Mouse (Mus musculus): Measurements from ENCODE around the gene Serp1. TPM values are rescaled to one million over a fixed set of nuclear protein-coding genes. Genes with fewer than 3 reads are reported as not detected.

Gene Serp1
- polyA plus RNA-seq, 1 experiment, result 22.3 TPM

DNA sequence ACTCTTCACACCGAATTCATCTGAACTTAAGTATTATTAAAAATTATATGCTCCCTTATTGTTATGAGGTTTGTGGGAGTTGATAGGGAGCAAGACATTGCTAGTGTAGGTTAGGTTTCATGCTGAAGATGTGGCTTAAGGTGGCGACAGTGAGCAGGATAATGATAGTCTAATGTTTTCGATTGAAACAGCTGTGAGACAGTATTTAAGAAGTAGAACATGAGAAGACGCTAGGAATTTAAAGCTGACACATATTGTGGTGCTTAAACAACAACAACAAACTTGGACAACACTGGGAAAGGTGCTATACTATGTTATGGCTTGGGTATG, 681 bp upstream of the Serp1 start:
- WGBS, result 5% methylated on average over 4 of the region's 4 CpGs
- no peak overlapping the region for H3K27ac ChIP-seq (ENCODE audit: insufficient read depth, low read length)
- TF ChIP-seq CTCF (IDR thresholded peaks at IDR 0.05; ENCODE audit: borderline replicate concordance, insufficient read depth, low read depth, low read length), result no peak
- TF ChIP-seq POLR2A (IDR thresholded peaks at IDR 0.05; ENCODE audit: borderline replicate concordance, insufficient read depth, low read length), result no peak
- H3K4me1 ChIP-seq (ENCODE audit: control insufficient read depth, insufficient read depth, low read length), result no peaks in the 10 kb centered on the region; the same call in 1 of the 2 replicates
- DNase-seq, result no peak
- H3K4me3 ChIP-seq (replicated peaks; ENCODE audit: insufficient read depth, low read depth, low read length), result peak overlapping the region; percentile 63
- no peaks in the 10 kb centered on the region for H3K27me3 ChIP-seq (ENCODE audit: control insufficient read depth, insufficient read depth, low read length)

DNA sequence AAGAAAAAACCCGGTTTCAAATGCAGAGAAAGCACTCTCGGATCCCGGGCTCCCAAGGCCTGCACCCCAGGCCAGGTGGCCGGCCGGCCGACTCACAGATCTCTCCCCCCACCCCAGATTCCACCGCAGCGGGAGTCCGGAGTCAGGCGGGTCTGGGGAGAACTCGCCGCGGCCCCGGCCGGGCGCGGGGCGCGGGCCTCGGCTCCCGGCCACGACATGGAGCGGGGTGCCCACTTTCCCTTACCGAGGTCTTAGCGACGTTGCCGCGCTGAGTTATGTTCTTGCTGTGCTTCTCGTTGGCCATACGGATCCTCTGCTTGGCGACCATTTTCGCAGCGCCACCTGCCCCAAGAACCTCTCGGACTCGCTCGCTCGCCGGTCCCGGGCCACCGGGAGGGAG, 526 bp downstream of the Serp1 start:
- no peaks in the 10 kb centered on the region for H3K27me3 ChIP-seq (ENCODE audit: control insufficient read depth, insufficient read depth, low read length)
- TF ChIP-seq POLR2A (IDR thresholded peaks at IDR 0.05; ENCODE audit: borderline replicate concordance, insufficient read depth, low read length) (no peak), CTCF (IDR thresholded peaks at IDR 0.05; ENCODE audit: borderline replicate concordance, insufficient read depth, low read depth, low read length) (no peak)
- no peak for DNase-seq
- peak overlapping the region; percentile 91 for H3K4me3 ChIP-seq (replicated peaks; ENCODE audit: insufficient read depth, low read depth, low read length)
- WGBS, result under 1% methylated on average over 40 of the region's 40 CpGs
- H3K27ac ChIP-seq (ENCODE audit: insufficient read depth, low read length), result peak overlapping the region; percentile 40
- no peaks in the 10 kb centered on the region; the same call in 1 of the 2 replicates for H3K4me1 ChIP-seq (ENCODE audit: control insufficient read depth, insufficient read depth, low read length)

DNA sequence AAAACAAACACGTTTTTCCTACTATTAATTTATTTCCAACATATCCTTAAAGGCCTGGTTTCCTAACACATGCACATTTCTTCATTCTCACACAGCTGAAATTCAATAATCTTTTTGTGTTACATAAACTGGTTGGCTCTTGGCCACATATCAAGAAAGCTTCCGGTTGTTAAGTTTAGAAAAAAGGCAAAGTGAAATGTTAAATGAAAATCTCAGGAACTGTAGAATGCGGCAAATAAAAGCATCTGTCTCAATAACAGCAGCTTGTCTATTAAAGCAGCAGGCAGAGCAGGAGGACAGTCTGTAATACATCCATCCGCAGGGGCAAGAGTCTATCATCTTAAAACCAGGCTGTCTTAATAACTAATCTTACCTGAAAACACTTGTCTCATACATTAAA, 1.4 kb downstream of the Serp1 start:
- no peak for DNase-seq
- peak overlapping the region; percentile 91 for H3K4me3 ChIP-seq (replicated peaks; ENCODE audit: insufficient read depth, low read depth, low read length)
- no peak for TF ChIP-seq POLR2A (IDR thresholded peaks at IDR 0.05; ENCODE audit: borderline replicate concordance, insufficient read depth, low read length)
- TF ChIP-seq CTCF (IDR thresholded peaks at IDR 0.05; ENCODE audit: borderline replicate concordance, insufficient read depth, low read depth, low read length), result no peak
- 35% methylated on average over 4 of the region's 4 CpGs for WGBS
- H3K27me3 ChIP-seq (ENCODE audit: control insufficient read depth, insufficient read depth, low read length), result no peaks in the 10 kb centered on the region
- H3K27ac ChIP-seq (ENCODE audit: insufficient read depth, low read length), result no peak overlapping the region
- H3K4me1 ChIP-seq (ENCODE audit: control insufficient read depth, insufficient read depth, low read length), result no peaks in the 10 kb centered on the region; the same call in 1 of the 2 replicates

DNA sequence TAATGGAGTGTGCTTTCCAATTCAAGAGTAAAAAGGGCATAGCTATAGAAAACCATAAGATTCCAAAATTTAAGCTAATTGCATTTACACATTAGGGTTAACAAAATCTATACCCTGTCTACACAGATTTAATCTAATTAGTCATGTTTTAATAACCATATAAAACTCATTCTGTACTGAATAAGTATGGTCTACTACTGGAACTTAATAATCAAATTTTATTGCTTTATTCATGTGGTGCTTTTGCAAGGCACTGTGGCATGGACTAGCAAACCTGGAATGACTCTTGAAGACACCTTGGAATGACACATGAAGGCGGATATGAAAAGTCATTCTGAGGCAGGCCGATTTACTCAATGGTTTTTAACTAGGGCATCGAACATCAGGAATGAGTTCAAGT, 2.3 kb downstream of the Serp1 start:
- no peak for TF ChIP-seq CTCF (IDR thresholded peaks at IDR 0.05; ENCODE audit: borderline replicate concordance, insufficient read depth, low read depth, low read length)
- no peak overlapping the region for H3K4me3 ChIP-seq (replicated peaks; ENCODE audit: insufficient read depth, low read depth, low read length)
- 93% methylated on average over 3 of the region's 3 CpGs for WGBS

DNA sequence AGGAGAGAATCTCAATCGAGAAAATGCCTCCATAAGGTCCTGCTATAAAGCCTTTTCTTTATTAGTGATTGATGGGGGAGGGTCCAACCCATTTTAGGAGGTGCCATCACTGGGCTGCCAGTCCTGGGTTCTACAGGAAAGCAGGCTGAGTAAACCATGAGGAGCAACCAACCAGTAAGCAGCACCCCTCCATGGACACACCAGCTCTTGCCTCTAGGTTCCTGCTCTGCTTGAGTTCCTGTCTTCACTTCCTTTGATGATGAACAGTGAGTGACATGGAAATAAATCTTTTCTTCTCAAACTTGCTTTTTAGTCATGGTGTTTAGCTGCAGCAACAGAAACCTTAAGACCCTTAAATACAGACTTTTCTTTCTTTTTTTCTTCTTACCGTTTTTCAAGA, 4.3 kb downstream of the Serp1 start:
- no peak overlapping the region for H3K4me3 ChIP-seq (replicated peaks; ENCODE audit: insufficient read depth, low read depth, low read length)
- DNase-seq, result no peak
- WGBS, result 88% methylated on average over 2 of the region's 2 CpGs
- H3K27me3 ChIP-seq (ENCODE audit: control insufficient read depth, insufficient read depth, low read length), result no peaks in the 10 kb centered on the region
- no peak overlapping the region for H3K27ac ChIP-seq (ENCODE audit: insufficient read depth, low read length)
- H3K4me1 ChIP-seq (ENCODE audit: control insufficient read depth, insufficient read depth, low read length), result no peaks in the 10 kb centered on the region; the same call in 1 of the 2 replicates
- no peak for TF ChIP-seq CTCF (IDR thresholded peaks at IDR 0.05; ENCODE audit: borderline replicate concordance, insufficient read depth, low read depth, low read length)
- TF ChIP-seq POLR2A (IDR thresholded peaks at IDR 0.05; ENCODE audit: borderline replicate concordance, insufficient read depth, low read length), result no peak

More for the DNA sequence above, 2.3 kb downstream of the Serp1 start:
- H3K4me1 ChIP-seq (ENCODE audit: control insufficient read depth, insufficient read depth, low read length), result no peaks in the 10 kb centered on the region; the same call in 1 of the 2 replicates
- H3K27me3 ChIP-seq (ENCODE audit: control insufficient read depth, insufficient read depth, low read length), result no peaks in the 10 kb centered on the region
- no peak for DNase-seq
- H3K27ac ChIP-seq (ENCODE audit: insufficient read depth, low read length), result no peak overlapping the region

DNA sequence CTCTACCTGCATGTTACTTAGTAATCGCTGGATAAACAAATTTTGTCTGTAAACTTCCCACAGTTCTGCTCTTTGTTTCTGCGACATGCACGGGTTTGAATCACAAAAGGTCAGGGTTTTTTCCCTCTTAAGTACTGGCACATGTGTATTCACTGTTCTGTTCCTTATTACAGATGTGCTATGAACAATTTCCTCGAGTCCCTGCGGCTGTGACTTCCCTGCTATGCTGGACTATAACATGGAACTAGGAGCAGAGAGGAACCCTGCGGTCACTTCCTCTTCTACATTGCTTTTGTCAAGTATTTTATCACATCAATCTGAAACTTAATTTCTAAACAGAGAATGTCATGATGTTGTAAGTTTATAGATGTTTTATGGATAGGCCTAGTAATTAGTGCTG, 5.4 kb downstream of the Serp1 start:
- TF ChIP-seq POLR2A (IDR thresholded peaks at IDR 0.05; ENCODE audit: borderline replicate concordance, insufficient read depth, low read length), result no peak
- no peak for TF ChIP-seq CTCF (IDR thresholded peaks at IDR 0.05; ENCODE audit: borderline replicate concordance, insufficient read depth, low read depth, low read length)
- no peaks in the 10 kb centered on the region for H3K27me3 ChIP-seq (ENCODE audit: control insufficient read depth, insufficient read depth, low read length)
- WGBS, result 88% methylated on average over 6 of the region's 6 CpGs
- no peak for DNase-seq
- H3K27ac ChIP-seq (ENCODE audit: insufficient read depth, low read length), result no peak overlapping the region
- H3K4me3 ChIP-seq (replicated peaks; ENCODE audit: insufficient read depth, low read depth, low read length), result no peak overlapping the region
- H3K4me1 ChIP-seq (ENCODE audit: control insufficient read depth, insufficient read depth, low read length), result no peaks in the 10 kb centered on the region; the same call in 1 of the 2 replicates

DNA sequence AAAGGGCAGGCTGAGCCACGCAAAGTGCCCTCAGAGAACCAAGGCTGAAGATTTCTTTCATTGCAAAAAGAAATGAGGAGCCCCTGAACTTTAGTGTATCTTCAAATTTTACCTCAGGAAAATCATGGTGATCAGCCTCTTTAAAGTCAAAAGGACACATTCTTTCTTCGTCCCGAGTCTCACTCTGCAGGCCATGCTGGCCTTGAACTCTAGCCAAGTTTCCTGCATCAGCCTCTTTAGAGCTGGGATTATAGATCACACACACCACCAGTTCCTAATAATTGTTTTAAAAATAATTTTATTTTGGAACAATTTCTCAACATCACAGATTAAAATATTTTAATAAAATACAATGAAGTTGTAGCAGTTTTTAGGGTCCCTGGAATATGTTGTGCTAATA, 6.2 kb downstream of the Serp1 start:
- Histone ChIP-seq H3K4me3 (replicated peaks; ENCODE audit: insufficient read depth, low read depth, low read length) (no peak overlapping the region), H3K27ac (ENCODE audit: insufficient read depth, low read length) (no peak overlapping the region), H3K27me3 (ENCODE audit: control insufficient read depth, insufficient read depth, low read length) (no peaks in the 10 kb centered on the region), H3K4me1 (ENCODE audit: control insufficient read depth, insufficient read depth, low read length) (no peaks in the 10 kb centered on the region; the same call in 1 of the 2 replicates)
- TF ChIP-seq CTCF (IDR thresholded peaks at IDR 0.05; ENCODE audit: borderline replicate concordance, insufficient read depth, low read depth, low read length), result no peak
- TF ChIP-seq POLR2A (IDR thresholded peaks at IDR 0.05; ENCODE audit: borderline replicate concordance, insufficient read depth, low read length), result no peak
- 37% methylated on average over 3 of the region's 3 CpGs for WGBS
- DNase-seq, result no peak

DNA sequence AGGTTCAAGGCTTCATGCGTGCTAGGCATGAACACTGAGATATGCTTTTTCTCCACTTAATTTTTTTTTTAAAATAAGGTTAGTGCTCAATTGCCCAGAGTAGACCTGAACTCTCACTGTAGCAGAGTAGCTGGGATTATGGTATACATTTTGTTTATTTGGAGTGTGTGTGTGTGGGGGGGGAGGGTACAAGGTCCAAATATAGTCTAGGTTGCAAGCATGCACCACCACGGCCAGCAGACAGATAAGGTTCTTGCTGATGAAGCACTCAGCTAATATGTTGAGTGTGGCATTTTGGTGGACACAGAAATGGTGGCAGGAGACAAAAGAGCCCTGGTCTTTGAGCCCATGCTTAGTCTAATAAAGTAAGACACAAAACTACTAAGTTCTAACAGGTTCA, 6.7 kb downstream of the Serp1 start:
- WGBS, result 94% methylated on average over 2 of the region's 2 CpGs
- Histone ChIP-seq H3K27ac (ENCODE audit: insufficient read depth, low read length) (no peak overlapping the region), H3K4me1 (ENCODE audit: control insufficient read depth, insufficient read depth, low read length) (no peaks in the 10 kb centered on the region; the same call in 1 of the 2 replicates), H3K4me3 (replicated peaks; ENCODE audit: insufficient read depth, low read depth, low read length) (no peak overlapping the region), H3K27me3 (ENCODE audit: control insufficient read depth, insufficient read depth, low read length) (no peaks in the 10 kb centered on the region)
- no peak for DNase-seq
- TF ChIP-seq CTCF (IDR thresholded peaks at IDR 0.05; ENCODE audit: borderline replicate concordance, insufficient read depth, low read depth, low read length) (no peak), POLR2A (IDR thresholded peaks at IDR 0.05; ENCODE audit: borderline replicate concordance, insufficient read depth, low read length) (no peak)
